Mouse (Mus musculus) CD8-positive naive resting alpha-beta T cell, adult 2 months (primary cell): ENCODE results near the gene Shld1.

Experiments
- DNase-seq, 2 experiments: peaks; one replicate each; pipeline ENCODE4 v3.0.0; 2022; ENCODE audit warnings: low read depth in 2 of 2, low spot score in 2 of 2

Gene Shld1

DNA sequence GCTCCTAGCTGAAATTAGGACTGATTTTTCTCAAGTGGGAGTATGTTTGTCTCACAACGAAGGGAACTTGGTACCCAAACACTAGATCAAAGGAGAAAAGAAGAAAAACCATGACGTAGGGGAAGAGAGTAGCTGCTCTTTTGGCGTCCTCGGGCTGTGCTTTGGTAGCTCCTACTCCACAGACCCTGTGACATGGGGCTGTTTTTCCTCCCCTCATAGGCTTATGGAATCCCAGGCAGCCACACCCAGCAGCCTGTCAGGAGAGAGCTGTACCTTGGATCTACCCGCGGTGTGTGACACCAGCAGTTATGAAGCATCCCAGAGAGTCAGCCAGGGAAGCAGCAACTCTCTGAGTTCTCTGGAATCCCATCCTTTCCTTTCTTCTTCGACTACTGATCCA is 5.0 kb downstream of the Shld1 start:
- DNase-seq = peak; percentile 9 to 19

GRCm38 (mm10) chr2:132692320-132692719 is 5.6 kb downstream of the Shld1 start:
- DNase-seq = no peak

DNA sequence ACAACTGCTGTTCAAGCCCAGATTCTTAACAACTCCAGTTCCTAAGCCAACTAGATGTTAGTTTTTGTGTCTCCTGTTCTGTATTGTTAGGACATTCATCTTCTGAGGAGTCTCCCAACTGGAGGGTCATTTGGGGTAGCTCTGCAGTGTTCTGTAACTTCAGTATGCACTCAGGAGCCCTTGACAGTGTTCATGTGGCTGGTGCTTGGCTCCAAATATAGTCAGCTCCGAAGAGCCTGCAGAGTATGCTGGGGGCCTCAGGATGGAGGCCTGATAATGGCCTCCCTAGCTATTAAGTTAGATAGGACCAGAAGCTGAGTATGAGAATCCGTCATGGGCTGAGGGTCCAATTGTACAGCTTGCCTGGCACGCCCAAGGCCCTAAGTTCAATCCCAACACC is 7.2 kb downstream of the Shld1 start:
- no peak for DNase-seq

DNA sequence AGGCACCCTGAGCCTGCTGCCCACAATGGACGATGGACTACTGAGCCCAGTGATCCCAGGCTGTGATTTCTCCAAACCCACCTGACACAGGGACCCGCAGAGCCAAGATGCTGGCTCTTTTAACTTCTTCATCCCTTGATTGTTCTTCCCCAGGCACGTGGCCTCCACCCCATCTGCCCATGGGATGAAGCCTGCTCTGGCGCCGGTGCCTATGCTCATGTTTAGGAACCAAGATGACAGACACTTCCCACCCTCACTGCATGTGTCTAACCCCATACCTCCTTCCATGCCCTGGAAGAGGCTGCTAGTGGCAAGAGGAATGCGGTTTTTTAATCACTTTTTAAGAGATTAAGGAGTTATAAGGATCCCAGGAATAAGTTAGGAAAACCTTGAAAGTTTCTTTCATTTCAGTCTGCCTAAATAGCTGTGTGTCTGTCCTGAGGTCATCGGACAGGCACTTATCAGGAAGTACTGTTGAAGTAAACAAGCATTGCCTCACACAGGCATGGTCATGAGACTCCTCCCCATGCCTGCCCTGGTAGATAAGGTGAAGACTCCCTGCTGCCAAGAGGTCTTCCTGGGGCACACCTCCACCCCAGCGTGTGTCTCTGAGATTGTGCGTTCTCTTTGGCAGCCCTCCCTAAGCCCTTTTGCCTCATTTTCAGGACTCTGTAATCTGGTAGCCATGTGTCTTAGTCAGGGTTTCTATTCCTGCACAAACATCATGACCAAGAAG is 8.8 kb downstream of the Shld1 start:
- no peak for DNase-seq

- no peak for DNase-seq
These were observed 9.8 kb downstream of the Shld1 start for GRCm38 (mm10) chr2:132696519-132696918.

DNA sequence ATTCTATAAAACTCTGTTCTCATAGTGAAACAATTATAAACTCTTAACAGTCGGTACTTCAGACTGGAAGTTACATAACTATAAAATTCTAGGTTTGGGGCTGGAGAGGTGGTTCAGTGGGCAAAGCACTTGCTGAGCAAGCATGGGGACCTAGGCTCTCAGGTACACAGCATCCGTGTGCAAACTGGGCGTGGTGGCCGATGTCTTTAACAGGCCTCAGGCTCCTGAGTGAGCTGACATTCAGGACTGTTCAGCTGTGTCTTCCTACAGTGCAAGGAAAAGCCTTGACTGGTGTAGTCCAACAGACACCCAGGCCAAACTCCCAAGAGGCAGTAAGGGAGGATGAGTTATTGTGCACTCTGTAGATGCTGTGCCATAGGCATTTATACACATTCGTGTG is 10.5 kb downstream of the Shld1 start:
- DNase-seq = no peak

DNA sequence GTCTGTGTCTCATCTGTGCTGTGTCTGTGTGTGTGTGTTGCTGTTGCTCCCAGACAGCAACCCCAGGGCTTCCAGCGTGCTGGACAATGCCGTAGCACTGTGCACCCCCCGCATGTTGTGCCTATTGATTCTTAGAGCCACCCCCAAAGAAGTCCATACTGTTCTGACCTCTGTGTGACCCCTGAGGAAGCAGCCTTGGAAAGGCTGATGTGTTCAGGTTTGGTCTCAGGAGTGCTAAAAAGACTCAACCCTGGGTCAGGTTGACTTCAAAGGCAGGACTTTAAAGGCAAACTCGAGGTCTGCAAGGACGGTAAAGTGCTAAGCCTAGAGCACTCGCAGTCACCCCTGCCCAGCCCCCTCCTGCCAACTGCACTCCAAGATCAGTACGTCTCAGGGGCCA is 11.0 kb downstream of the Shld1 start:
- no peak for DNase-seq

- no peak for DNase-seq
These were observed 11.7 kb downstream of the Shld1 start for GRCm38 (mm10) chr2:132698420-132698819.

GRCm38 (mm10) chr2:132700921-132701320 is 14.2 kb downstream of the Shld1 start:
- DNase-seq = no peak

- DNase-seq = peak; percentile 61 to 71
These were observed 14.7 kb downstream of the Shld1 start for GRCm38 (mm10) chr2:132701451-132701886.

DNA sequence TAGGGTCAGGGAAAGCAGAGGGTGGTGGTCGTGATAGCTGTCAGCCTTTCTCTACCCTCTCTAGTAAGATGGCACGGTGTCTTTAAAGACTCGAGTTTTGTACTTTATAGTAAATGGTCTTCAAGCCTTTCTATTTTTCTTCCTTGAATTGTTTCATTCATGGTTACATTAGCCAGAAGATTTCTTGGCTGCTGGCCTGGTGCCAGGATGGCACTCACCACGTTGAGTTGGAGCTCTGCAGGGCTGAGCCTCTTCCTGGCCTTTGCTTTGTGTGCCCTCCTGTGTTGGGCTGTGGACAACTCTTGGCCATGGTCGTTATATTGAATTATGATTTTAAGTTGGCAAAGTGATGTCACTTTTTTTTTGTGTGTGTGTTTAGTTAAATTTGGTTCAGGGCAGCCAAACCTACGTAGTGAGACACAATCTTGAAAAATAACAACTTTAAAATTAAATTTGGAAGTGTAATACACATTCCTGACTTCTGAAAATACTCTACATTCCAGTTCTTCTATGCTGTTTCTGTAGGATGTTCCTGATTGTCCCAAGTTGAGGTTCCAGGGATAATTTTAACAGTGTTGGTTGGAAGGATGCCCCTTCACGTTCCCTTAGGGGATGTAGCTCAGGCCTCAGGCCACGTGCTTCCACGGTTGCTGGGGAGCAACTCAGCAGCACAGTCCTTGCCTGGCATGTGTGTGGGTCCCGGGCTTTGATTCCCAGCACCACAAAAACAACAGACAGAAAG is 18.7 kb downstream of the Shld1 start:
- DNase-seq = no peak

DNA sequence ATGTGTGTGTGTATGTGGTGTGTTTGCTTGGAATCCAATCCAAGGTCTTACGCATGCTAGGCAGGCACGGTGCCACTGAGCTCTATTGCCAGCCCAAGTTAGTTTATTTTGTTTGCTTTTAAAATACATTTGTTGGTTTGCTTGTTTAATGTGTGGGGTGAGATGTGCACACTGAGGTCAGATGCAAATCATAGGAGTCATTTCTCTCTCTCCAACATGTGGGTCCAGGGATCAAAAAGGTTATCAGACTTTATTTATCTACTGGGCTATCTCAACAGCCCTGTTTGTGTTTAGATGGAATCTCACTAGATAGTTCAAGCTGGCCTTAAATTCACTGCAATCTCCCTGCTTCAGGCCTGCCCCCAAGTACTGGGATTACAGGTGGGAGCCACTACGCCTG is 19.6 kb downstream of the Shld1 start:
- no peak for DNase-seq

GRCm38 (mm10) chr2:132710488-132710887 is 23.8 kb downstream of the Shld1 start:
- DNase-seq = no peak

DNA sequence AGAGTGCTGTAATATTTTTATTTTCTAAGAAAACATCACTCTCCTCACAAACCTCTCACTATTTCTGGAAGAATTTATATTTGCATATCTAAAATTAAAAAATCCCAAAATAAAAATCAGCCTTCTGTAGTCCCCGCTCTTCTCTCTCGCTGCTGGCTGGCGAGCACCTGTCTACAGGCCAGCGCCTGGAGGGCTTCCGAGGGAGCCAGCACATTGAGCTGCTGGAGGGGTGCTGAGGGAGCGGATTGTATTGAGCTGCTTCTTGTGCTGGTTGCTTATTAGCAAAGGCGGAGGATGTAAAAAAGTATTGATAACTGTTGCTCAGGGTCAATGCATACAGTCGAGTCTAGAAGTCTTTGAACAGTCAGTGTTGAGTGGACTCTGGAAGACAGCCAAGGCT is 25.3 kb downstream of the Shld1 start:
- DNase-seq = no peak

GRCm38 (mm10) chr2:132714522-132714921 is 27.8 kb downstream of the Shld1 start:
- DNase-seq = no peak

- no peak for DNase-seq
These were observed 28.2 kb downstream of the Shld1 start for GRCm38 (mm10) chr2:132714946-132715345.

GRCm38 (mm10) chr2:132715421-132716070 is 28.8 kb downstream of the Shld1 start:
- no peak for DNase-seq

DNA sequence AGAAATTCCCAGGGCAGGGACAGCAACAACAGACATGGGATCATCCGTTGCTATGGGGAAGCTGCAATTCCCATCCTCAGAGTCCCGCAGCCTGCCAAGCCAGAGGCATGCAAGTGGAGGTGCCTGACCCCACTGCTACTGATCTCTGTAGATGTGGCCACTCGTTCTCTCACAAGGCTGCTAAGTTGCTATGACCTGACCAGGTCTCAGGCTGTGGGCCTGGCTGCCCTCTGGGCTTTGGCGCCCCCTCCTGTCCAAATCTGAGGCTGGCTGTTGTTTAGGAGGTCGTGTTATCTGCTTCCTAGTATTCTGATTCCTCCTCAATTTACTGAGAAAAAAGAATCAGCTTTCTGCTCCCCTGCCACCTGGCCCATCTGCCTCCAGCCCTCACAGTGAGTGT is 29.4 kb downstream of the Shld1 start:
- peak; percentile 42 to 54 for DNase-seq

- no peak for DNase-seq
These were observed 30.3 kb downstream of the Shld1 start for GRCm38 (mm10) chr2:132716901-132717536.

DNA sequence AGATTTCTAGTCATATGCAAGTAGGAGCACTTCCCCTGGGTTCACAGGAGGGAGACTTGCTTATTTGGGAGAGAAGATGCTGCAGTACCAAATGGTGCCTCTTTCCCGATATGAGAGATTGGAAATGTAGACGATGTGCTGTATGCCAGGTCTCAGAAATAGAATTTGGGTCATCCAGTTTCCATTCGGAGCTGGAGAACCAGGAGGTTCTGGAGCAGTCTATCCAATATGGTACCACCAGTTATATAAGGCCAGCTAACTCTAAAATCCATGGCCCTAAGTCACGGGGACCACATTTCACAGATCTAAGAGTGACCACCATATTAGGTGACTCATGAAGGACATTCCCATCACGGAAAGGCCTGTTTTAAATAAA is 30.8 kb downstream of the Shld1 start:
- no peak for DNase-seq

- DNase-seq = no peak
These were observed 34.3 kb downstream of the Shld1 start for GRCm38 (mm10) chr2:132720921-132721566.
